Mouse (Mus musculus) right cerebral cortex, adult 2 months (tissue): ENCODE data around the gene Hhipl2.
"Not testable (repeated sequence)": the region's sequence is repeated elsewhere in the genome, so short reads cannot be mapped to it uniquely, and the experiment has no call there.

Experiments used
- DNase-seq, 2 experiments: peaks; one replicate each; pipeline ENCODE4 v3.0.0; 2021 to 2022; ENCODE audit warnings: low spot score in 2 of 2

Gene Hhipl2

DNA sequence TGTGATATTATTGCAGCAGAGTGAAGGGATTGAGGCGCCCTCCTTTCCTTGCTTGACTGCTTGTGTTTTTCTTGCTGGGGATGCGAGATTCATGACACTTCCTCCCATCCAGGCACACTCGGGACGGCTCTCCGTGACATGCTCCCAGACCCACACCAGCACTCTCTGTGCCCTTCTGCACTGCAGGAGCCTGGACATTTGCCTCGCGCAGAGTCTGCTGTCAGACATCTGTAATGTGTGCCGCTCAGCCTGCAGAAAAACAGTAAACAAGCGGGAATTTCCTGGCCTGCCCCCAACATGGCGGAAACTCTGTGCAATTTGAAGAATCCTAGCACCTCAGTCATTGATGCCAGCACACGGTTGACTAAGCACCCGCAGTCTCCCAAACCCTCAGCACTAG lies at the start of gene Hhipl2:
Gene Hhipl2, plus strand, starts transcription at position 343 of the 400 bp plus-strand sequence.
- no peak for DNase-seq

DNA sequence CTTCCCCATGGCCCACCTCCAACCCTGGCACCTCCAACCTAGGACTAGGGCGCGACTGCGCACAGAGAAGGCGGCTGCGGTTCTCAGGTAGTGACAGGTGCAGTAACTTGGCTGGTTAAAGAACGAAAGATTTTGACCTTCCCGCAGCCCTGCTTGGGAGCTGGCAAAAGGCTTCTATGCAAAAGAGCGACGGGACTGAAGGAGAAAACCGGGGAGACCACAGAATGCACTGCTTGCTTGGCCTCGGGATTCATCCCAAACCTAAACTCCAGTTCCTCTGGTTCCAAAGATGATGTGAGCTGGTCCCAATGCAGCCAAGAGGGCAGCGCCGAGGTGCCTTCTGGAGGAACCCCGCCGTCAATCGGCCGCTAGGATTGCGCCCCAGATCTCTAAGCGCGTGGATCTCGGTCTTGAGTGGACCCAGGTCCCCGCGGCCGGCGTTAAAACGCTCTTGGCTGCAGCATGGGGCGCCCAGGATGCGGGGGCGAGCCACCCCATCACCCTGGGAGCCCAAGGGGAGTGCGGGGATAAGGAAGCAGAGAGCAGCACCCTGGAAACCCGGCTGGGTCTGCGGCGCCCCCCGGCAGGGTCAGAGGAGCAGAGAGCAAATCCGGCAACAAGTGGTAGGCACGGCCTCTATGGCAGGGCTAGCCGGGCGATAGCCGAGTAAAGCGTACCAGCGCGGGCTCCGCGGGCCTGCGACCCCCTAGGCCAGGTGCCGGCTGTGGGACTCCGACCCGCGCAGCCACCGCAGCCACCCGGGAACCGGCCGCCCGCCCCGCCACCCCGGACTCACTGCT lies 49.2 kb upstream of the Hhipl2 start:
- peak; percentile 19 to 28 for DNase-seq

DNA sequence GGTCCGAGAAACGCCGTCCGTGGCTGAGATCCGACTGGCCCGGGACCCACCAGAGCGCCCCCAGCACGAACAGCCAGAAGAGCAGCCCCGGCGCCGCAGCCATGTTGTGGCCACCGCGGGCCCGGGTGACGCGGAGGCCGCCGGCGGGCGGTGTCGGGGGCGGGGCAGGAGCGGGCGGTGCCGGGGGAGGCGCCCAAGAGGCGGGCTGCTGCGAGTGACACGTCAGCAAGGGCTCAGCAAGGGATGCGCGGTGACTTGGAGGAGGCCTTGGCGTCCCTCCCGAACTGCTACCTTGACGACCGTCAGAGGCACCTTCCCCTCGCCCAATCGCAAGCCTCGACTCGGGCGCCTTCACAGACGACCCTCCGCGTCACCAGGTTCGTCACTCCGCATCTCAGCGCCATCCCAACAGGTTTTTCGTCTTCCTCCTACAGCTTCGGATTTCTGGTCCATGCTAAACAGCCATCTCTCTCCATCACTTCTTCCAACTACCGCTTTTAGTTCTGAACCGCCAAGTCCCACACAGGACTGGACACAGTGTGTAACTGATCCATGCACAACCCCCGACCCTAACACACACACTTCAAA lies 48.5 kb upstream of the Hhipl2 start, which contains the start of gene Mia3:
Gene Mia3, minus strand, starts transcription at position 127 of the 588 bp plus-strand sequence.
- DNase-seq: peak; percentile 97 to 98

DNA sequence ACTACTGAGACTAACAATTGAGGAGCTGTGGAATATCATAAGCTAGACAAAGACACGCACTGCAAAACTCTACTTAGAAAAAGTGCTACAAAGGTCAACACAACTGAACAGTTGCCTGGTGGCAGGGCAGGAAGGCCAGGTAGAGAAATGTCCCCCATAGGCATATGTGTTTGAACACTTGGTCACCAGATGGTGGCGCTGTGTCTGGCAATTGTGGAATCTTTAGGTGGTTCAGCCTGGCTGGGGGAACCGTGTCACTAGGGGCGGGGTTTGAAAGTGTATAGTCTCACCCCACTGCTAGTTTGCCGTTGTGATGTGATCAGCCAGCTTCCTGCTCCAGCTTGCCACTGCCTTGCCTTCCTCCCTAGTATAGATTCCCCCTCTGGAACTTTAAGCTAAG lies 43.3 kb upstream of the Hhipl2 start:
- no peak for DNase-seq

DNA sequence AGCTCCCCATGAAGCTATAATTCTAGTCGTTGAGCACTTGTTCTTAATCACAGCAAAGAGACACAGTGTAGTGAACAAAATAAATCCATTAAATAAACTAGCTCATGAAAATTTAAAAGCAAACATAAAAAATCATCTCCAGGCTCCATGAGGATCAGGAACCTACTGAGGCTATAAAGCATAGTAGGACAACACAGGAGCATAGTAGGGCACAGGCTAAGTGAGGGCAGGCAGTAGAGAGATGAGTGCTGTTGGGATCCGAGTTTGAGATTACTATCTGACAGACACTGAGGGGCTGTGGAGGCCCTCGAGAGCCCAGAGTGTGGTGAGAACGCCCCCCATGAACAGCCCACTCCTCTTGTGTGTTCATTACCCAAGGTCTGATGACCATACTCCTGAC lies 41.0 kb upstream of the Hhipl2 start:
- DNase-seq: no peak

DNA sequence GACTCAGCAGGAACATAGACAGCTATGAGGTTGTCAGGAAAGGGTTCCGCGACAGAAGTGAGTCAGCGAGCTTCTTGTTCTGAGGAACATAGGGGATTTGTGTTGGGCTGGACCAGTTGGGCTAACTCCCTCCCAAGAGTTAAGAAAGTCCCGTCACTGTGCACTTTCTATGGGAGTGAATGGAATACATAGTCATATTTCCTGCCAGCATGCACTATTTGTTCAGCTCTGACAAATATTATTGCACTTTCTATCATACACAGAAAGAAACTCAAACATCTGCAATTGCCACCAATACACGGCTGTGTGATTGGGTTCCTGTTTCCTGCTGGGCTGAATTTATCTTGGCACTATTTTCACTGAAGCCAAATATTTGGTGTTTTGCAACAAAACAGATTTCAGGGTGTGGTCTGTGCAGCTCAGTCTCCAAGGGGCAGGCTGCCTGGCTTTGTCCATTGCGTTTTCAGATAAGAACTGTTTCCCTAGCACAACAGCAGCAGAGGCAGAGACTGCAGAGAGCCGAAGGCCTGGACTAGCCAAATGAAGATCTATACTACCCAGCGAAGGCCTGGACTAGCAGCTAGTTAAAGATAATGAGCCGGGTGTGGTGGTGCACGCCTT lies 39.6 kb upstream of the Hhipl2 start:
- DNase-seq: no peak

DNA sequence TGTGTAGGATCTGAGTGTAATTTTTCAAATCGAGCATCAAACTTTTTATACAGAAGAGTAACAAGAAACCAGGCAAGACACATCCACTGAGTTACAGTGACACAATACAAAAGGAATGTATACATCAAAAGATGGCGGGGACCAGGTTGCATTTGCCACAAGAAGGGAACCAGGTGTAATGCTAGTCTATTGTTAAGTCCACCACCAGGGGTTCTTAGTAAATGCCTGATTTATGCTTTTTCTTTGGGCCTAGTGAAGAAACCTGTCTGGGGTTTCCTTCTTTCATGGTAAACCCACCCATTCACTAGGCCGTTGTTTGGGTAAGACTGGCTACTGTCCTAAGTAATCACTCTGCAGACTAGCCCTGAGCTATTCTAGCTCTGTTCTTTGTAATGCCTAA lies 38.6 kb upstream of the Hhipl2 start:
- not testable (repeated sequence) for DNase-seq

DNA sequence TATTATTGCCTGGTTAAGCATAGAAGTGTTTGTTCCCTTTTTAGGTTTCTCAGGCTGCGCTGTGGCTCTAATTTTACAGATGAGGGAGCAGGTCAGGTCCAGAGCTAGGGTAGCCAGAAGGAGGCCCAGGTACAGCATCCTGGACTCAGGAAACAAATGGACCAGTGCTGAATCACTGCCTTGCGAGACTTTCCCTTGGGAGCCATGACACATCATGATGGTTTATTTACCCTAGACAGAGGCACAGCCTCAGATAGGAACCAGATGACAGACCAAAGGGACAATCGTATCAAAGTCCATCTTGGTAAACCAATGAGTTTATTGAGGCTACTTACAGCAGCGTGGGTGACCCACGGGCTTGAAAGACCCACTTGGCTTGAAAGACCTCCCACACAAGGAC lies 36.2 kb upstream of the Hhipl2 start:
- DNase-seq: no peak

DNA sequence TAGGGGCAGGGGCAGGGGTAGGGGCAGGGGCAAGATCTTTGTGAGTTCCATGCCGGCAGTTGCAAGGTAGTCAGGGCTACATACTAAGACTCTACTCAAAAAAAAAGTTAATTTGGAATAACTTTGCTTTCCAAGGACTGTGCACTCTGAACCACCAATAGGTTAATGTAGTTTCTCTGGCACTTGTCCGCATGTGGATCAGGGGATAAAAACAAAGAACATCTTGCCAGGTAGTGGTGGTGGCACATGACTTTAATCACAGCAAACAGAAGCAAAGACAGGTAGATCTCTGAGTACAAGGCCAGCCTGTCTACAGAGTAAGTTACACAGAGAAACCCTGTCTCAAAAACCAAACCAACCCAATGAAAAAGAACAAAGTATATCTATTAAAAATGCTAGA lies 35.4 kb upstream of the Hhipl2 start:
- DNase-seq: no peak

DNA sequence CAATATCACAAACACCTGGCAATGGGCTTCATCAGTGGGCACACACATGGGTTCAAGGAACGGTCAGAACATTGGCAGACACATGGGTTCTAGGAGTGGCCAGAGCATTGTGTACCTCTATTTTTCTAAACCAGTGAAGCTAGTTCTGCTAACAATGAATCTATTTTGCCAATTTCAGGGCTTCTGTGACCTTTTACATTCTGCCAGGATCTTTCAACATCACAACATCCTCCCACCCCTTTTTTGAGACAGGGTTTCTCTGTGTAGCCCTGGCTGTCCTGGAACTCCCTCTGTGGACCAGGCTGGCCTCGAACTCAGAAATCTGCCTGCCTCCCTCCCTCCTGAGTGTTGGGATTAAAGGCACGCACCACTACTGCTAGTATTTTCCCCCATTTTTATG lies 30.6 kb upstream of the Hhipl2 start:
- not testable (repeated sequence) for DNase-seq

DNA sequence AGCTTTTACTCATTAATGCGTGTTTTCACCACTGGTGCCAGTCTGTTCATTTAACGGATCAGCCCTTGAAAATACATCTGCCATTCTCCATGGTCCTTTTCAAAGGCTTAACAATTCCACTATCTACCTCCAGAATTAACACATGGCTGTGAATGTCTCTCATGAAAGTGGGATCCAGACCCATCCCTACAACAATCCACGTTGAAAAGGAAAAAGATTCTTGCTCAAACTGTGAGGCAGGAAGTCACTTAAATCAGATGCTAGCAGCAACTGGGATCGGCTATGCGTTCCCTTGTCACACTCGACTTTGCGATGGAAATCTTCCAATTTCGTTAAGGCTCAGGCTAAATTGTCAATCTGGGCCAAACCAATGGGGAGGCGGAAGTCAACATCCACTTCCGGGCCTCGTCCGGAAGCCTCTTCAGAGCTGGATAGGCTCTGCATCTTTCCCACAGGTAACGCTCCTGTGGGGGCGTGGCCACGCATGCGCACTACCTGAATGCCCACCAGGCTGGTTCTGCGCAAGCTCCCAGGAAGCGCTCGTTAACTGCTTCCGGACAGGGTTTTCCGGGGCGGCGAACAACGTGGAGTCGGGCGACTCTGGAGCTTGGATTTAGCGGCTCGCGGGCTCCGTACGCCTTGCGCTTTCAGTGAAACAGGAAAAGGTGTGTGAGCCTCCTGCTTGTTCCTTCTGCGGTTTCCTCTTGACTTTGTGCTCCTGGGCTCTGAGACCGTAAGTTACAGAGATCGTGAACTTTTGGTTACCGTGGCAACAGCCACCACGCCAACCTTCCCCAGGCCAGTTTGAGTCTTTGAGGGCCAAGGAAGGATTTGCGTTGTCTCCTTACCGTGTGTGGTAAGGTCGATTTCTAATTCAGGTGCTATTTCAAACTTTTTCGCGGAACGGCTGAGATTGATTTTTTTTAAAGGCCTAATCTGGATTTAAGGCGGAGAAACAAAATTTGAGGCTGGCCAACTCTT lies 29.3 kb upstream of the Hhipl2 start, which contains the start of gene Taf1a:
Gene Taf1a, plus strand, starts transcription at position 556 of the 981 bp plus-strand sequence.
- DNase-seq: peak; percentile 88 to 92

DNA sequence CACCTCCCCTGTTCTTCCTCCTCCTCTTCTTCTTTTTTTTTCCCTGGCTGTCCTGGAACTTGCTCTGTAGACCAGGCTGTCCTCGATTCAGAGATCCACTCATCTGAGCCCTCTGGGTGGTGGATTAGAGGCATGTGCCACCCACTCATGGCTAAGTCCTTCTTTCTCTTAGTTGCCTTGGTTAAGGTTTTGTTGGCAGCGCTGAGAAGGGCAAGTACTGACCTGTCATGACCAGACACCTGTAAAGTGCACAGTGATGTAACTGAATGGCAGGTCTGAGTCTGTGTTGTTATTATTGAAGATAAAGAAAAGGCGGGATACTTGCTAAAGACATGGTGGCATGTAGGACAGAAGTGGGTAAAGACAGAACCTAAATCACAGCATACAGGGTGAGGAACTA lies 14.6 kb upstream of the Hhipl2 start:
- DNase-seq: no peak

DNA sequence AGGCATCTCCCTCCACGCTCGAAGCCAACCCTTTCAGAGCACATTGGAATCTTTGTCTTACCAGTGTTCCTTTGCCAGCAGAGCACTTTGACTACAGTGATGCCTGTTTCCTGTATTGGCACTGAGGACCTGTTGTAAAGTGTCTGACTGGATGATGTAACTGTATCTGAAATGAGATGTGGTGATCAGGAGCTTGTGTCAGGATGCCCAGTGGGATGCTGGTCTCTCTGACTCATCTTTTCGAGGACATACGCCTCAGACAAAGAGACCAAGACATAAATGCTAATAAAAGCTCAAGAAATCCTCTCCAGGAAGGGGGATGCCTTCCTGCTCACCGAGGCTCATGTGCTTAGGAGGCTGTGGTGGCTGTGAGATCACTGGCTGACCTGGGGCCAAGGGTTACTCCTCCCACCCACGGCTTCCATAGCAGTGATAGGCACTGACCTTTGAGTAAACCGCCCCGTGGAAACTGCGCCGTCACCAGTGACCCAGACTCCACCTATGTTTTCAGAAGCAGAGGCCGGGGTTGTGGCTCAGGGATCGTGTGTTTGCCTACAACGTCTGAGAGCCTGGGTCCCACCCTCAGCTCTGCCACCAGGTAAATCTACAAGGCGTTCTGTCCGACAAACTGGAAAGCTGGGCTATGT lies 3.8 kb upstream of the Hhipl2 start:
- no peak for DNase-seq

DNA sequence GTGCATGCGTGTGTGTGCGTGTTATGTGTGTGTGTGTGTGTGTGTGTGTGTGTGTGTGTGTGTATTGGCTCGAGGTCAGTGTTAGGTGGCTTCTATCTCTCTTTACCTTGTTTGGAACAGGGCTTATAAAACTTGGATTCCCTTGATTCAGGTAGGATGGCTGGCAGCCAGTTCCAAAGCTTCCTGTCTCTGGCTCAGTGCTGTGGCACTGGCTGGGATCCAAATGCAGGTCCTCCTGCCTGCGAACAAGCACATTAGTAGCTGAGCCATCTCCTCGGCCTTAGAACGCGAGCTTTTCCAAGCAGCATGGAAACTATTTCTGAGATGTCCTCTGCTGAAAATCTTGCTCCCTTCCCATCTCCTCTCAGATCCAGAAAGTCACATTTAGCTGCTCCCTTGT lies 1.7 kb downstream of the Hhipl2 start:
- no peak for DNase-seq

DNA sequence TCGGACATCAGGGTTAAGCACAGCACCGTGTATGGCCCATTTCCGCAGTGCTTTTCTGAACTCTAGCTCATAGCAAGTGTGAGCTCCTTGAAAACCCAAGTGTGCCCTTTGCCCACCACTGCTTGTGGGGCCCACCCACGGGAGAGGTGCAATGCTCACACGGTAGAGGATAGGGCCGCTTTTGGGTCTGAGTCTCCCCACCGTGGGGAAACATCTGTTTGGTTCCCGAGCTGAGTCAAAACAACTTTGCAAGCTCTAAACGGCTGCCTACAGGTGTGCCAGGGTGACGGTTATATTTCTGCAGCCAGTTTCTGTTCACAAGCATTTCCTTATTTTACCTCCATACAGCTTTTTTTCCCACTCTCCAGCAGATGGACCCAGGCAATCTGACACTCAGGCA lies 2.3 kb downstream of the Hhipl2 start:
- no peak for DNase-seq

DNA sequence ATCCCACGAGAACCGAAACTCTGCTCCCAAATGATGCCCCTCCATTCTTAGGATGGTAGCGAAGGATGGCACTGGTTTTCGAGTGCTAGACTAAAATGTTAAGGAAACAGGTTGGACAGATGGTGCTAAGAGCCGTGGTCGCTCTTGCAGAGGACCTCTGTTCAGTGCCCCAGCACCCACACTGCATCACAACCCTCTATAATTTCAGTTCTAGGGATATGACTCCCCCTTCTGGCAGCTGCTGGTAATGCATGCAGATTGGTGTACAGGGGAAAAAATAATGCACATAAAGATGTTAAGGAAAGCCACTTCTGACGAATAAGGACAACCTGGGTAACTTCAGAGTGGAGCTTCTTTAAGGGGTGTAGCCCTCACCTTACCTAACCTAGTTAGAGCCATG lies 6.1 kb downstream of the Hhipl2 start:
- DNase-seq: no peak

DNA sequence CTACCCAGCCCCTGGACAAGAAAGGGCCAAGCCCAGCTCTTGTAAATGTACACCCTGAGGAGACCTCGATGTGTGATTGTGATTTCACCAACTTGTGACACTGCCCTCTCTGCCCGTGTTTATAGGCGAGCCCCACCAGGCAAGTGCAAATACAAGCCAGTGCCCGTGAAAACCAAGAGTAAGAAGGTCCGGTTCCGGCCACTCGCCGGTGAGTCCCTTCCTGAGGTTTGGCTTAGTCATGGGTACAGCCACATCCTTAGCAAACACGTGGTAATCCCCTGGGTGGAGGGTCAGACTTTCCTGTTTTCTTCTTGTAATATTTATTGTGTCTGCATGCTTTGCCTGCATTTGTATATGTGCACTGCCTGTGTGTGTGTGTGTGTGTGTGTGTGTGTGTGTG lies 16.9 kb downstream of the Hhipl2 start:
- no peak for DNase-seq

DNA sequence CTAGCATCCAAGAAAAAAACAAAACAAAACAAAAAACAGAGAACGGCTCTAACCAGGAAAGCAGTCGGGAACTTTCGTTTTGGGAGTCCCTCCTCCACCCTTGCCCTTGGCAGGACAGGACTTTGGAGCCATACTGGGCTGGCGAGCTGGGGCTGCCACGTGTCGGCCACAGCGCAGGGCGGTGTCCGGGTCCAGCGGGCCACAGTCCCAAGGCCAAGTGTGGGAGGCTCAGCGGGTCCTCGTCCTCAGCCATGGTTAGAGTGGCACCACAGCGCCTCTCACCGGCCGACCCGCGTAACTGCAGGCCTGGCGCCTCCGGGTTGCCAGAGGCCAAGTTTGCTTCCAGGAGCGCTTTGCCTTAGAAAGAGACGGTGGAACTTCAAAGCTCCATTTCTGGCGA lies 21.0 kb downstream of the Hhipl2 start:
- peak; percentile 43 to 57 for DNase-seq

DNA sequence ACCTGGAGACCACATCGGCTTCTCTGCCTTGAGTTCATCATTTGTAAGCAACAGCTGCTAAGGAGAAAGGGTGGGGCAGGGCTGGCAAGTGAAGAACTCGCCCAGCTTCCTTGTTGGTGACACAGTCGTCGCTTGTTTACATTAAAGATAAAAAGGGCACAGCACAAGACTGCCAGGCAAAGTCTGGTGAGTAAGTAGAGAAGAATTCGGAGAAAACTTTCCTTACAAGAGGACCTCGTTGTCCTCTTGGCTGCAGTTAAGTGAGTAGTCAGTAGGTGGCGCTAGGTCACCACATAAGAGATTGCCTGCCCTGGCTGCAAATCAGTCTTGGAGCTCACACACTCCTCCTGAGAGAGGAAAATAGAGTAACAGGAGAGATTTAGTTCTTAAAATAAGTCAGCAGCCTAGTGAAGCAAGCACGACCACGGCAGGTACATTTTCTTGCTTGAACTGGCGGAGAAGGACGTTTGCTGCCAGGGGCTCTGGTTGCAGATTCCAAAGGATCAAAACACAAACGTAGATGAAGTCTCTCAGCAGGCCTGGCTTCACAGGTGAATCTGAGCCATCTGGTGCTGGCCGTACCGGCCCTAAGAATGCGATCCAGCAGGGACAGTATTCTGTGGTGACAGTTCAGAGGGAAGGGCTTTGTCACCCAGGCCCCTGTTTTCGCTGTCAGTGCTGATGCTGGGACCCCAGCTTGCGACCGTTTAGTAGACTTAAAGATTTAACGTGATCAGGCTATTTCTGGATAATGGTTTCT lies 24.2 kb downstream of the Hhipl2 start:
- DNase-seq: peak; percentile 88 to 89

DNA sequence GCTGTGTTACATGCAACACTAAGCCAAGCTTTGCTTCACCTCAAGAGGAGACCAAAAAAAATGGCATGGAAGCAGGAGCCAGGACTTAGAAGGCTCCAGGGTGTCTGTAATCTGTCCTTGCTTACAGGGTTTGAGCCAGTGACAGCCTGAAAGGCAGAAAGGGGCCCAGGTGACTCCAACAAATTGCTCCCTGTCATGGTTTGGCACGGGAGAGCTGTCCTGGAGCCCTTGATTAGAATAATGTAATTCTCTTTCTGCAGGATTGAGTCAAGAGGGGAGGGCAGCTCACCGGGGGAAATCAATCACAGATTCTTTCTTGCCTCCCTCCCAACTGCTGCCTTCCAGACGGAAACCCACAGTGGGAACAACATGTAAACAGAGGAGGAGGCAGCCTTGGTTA lies 35.1 kb downstream of the Hhipl2 start:
- DNase-seq: no peak
